Mouse (Mus musculus): Measurements from ENCODE around the gene Elf1. TPM values are rescaled to one million over a fixed set of nuclear protein-coding genes. Genes with fewer than 3 reads are reported as not detected.

Gene Elf1
- total RNA-seq, 4 experiments from 2014 or later = 20.9 to 24.7 (median 21.4) TPM

DNA sequence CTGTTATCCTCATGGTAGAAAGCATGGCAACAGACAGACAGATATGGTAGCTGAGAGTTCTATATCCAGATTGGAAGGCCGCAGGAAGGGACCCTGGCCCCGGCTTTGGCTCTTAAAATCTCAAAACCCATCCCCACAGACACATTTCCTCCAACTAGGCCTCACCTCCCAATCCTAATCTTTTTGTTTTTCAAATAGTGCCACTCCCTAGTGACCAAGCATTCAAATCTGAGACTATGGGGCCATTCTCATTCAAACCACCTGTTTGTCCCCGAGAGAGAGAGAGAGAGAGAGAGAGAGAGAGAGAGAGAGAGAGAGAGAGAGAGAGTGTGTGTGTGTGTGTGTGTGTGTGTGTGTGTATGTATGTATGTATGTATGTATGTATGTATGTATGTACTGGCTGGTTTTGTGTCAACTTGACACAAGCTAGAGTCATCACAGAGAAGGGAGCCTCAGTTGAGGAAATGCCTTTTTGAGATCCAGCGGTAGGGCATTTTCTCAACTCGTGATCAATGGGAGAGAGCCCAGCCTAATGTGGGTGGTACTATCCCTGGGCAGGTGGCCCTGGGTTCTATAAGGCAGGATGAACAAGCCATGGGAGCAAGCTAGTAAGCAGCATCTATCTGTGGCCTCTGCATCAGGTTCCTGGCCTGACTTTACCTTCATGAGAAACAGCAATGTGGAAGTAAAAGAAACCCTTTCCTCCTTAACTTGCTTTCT lies 102.7 kb downstream of the Elf1 start:
- DNase-seq = no peak

DNA sequence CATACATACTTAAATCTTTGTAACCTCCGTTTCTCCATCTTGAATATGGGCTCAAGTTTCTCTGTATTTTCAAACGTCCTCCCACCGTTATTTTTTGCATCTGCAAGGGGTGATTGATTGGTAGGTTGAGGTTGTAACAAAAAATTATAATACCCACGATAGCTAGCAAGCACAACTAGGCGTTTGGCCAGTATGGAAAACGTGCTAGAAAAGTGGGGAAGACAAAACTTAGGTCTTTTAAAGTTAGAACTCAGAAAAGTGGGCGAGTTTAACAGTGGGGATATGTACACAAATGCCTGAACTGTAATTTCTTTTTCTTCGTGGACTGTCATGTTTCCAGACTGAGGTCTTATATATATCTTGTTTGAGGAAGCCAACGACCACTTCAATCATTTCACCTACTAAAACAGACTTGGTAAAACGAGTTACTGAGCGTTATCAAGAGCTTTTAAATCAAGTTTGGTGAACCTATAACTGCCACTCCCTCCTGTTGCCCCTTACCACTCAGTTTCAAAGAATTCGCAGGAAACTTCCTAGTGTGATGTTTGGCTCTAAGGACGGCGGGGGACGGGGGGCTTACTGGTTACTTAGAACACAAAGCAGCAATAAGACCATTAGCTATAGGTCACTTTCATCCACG lies 105.6 kb downstream of the Elf1 start:
- no peak for DNase-seq

DNA sequence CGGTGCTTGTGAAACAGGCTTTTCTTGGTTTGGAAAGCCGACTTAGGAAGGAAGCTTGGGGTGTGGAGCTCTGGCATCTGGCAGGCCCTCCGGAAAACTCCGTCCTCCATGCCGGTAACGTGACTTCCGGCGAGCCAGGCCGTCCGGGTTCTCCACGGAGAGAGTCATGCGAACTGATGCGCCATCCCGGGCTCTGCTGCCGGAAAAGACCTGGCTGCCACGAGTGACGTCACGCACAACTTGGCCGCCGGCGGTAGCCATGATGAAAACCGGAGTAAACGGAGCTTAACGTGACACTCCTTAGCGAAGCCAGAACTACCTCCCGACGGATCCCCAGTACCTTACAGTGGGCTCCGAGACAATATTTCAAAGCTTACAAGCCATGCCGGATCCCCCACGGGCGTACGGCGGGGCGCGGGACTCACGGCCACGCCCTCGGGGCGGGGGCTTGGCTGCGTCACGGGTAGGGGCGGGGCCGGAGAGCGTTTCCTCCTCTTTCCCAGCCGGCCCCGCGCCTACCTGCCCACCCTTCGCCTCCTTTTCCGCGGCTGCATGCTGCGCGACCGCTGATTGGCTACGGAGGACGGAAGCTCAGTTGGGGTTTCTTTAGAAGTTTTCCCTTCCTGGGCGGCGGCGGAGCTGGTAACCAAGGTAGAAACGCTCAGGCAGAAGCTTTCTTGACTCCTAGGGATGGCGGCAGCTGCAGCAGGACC lies 106.3 kb downstream of the Elf1 start, which contains the start of gene Sugt1:
Gene Sugt1 (plus strand): TSS at position 553 of the 713 bp plus-strand sequence.
- peak; percentile 96 for DNase-seq

DNA sequence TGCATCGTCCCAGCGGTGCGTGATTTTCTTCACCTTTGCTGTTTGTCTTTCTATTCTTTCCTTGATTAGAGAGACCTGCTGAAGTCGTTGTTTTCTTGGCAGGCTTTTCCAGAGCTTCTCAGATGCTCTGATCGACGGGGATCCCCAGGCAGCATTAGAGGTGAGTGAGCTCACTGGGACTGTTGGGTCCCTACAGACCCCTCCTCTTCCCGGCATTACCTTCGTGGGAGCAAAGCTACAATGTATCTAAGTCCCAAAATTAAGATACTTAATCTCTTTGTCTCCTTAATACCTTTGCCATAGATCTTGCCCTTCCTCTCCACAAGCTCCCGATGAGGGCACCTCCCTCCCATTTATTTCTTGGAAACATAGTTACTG lies 106.8 kb downstream of the Elf1 start:
- no peak for DNase-seq

DNA sequence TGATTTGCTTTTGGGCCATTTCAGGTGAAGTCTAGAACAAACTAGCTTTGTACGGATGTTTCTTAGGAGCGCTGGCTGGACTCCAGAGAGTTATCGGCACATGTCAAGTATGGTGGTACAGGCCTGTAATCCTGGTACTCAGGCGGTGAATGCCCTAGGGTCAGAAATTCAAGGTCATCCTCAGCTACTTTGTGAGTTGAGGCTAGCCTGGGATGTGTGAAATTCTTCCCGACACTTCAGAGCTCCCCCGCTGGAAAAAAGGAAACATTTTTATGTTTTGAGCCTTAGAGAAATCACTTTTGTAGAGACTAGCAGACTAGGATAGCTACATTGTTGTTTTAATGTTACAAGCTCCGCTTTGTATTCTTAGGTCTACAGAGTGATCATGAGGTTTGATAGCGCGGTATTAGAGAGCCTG lies 107.5 kb downstream of the Elf1 start:
- no peak for DNase-seq

DNA sequence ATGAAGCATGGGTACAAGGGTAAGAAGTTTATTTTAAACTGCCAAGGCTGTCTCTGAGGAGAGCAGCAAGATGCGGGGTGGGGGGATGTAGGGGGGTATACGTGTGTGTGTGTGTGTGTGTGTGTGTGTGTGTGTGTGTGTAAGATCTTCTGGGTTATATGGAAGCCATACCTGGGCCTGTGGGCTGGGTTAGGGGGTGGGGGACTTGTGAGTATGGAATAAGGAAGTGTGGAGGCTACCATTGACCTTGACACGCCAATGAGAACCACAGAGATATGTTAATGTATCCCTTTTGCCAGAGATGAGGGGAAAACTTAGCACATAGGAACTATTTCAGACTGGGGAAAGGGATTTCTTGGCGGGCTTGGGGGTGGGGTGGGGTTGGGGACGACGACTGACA lies 108.4 kb downstream of the Elf1 start:
- DNase-seq = no peak

DNA sequence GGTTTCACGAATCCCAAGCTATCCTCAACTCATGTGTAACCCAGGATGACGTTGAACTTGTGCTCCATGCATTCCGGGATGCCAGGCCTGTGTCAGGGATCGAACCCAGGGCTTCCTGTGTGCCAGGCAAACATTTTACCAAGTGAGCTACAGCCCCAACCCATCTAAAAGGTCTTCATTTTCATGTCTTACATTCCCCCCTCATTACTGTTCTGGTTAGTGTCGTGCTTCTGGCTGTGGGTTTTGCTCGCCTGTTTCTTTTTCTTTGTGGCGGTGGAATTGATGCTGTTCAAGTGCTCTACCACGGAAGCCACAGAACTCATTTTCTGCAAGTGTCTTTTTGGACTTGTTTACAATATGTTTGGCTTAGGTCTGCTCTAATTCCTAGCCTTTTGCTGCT lies 109.9 kb downstream of the Elf1 start:
- DNase-seq = no peak

DNA sequence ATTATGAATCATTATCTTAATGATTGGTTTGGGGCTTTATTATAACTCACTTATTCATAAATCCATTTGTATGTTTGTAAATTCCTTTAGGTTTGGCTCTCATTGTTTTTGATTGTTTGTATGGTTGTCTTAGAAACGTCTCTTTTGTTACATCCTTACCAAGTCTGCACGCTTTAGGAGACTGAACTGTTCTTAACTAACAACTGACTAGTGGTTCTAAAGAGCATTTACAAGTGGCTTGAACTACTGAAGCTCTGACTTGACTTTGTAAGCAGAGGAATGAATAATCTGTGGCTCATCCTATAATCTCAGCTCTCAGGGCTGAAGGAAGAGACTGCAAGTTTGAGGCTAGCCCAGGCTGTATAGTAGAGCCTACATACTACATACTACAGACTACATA lies 110.6 kb downstream of the Elf1 start:
- DNase-seq = no peak

DNA sequence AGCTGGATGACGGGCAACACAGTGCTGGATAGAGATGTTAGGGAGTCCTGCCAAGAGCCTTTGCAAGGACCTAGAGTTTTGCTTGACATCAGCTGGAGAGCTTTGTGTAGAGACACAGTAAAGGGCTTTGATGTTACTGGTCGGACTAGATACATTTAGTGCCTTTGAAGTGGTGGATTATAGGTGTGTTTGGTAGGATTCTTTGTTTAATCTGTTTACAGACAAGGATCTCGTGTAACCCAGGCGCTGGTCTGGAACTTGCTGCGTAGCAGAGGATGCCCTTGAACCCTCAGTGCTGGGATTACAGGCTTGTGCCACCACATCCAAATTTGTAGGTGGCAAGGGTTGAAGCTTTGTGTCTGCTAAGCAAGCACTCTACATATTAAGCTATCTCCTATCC lies 113.1 kb downstream of the Elf1 start:
- no peak for DNase-seq

DNA sequence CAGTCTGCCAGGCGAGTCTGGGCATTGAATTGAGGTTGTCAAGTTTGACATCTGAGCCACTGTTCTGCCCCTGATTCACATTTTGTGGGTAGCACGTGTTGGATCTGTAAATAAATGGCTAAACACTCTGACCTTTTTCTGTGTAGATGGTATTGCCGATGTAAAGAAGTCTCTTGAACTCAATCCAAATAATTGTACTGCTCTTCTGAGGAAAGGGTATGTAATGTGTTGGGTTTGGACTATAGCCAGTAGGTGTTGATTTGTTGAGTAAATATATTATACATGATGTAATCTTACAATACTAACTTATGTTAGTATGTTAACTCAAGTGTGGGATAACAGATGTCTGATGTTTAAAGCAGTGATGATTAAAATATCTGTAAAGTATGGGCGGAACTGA lies 115.6 kb downstream of the Elf1 start:
- no peak for DNase-seq

DNA sequence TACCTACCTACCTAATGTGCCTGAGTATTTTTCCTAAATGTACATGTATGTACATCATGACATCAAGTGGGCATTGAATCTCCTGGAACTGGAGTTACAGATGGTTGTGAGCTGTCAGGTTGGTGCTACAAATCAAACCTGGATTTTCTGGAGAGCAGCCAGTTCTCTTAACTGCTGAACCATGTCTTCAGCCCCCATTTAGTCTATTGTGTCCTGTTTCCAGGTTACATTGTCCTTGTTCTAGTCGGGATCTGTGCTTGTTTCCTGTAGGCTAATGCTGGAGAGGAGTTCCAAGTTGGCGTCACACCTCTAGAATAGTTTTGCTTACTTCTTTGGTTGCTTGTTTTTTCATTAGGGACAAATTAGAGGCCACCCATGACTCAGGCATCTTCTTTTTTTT lies 124.9 kb downstream of the Elf1 start:
- DNase-seq = no peak

DNA sequence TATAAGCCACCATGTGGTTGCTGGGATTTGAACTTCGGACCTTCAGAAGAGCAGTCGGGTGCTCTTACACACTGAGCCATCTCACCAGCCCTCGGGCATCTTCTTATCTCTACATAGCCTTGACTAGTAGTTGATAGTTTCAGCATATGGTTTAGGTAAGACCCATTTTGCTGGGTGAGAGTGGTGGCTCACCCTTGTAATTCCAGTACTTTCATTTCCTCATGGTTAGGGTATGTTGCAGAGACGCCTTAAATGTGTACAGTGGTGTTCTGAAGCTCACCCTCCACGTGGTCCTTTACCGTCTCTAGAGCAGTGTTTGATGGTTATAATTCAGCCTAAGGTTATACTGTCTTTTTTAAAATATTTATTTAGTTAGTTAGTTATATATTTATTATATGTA lies 125.4 kb downstream of the Elf1 start:
- DNase-seq = no peak

DNA sequence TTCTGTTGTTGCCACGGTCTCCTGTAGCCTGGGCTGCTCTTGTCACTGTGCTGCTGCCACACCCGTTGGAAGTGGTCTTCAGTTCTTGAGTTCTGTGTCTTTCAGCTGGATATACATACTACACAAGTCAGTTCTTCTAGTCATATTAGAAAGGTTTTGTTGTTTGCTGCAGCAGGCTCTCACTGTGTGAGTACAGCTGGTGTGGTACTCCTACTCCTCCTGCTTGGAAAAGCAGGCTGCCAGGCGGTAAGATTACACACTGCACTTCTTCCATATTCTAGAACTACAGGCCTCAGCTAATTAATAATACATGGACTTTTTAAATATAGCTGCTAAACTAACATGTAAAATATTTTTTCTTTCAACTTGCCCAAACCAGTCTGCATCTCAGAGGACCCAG lies 125.9 kb downstream of the Elf1 start:
- DNase-seq = no peak

DNA sequence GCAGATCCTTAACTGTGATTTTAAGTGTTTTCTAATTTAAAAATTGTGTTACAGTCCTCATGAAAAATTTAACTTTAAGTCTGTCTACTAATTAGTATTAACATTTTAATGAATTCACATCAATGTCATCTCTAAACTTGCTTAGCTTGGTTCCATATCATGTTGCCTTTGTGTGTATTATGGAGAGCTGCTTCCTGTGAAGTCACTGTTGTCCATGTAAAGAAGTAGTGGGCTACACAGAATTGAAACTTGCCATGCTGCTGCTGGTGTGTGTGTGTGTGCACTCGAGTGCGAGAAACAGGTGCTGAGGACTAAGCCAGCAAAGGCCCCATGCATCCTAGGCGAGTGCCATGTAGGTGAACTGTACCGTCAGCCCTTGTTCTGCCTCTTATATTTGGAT lies 126.4 kb downstream of the Elf1 start:
- no peak for DNase-seq

DNA sequence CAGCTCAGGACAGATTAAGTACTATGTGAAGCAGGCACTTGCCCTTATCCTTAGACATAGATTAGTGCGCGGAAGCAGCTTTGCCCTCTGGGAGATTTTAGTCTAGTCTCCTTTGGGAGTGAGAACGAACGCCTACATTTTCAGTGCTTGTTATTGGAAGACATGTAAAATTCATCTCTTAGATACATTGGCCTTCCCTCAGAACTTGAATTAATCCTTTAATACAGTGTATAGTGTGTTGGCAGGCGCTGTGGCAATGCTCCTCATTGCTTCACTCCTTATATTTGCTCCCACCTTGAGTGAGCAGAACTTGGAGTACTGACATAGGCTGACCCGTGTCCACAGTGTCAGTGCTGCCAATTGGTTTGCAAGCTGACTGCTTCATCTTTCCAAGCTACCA lies 127.3 kb downstream of the Elf1 start:
- DNase-seq = no peak

DNA sequence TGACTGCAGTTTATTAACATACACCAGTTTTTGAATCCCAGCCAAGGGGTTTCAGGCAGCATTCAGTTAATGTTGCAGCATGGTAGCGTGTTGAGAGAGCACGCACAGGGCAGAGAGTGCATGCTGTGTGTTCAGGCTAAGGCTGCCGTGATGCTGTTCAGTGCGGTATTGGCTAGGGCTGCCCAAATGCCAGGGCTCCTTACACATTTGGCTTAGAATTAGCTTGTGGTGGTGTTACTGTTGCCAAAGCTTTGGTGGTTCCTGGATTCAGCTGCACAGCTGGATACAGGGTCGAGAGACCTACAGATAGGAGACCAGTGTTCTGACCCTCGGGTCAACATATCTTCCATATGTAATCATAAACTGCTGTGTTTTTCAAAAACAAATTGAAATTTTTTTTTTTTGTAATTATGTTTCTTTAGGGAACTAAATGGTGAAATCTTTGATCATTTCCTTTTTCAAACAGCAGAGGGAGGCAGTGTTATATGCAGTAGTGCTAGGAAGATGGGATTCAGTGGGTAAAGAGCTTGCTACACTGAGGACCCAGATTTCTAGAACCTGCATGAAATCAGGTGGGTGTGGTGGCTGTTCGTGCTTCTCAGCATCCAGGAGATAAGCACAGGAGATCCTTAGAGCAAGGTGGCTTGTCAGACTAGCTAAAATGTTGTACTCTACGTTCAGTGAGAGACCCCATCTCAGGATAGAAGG lies 136.3 kb downstream of the Elf1 start:
- no peak for DNase-seq

DNA sequence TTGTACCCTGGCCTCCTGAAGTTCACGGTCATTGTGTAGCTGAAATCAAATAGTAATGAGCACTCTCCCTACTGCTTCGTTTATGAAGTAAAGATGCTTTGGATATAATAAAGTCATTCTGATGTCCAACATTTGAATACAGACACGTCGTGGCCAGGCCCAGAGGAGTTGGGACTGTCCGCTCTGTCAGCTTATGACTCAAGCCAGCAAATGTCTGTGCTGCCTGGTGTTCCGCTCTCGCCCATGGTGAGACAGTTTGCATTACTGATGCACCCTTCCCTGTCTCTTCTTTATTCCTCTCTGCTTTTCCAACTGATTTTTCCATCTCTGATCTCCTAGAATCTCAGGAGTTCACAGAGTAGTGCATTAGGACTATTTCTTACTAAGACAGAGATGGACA lies 138.8 kb downstream of the Elf1 start:
- no peak for DNase-seq

DNA sequence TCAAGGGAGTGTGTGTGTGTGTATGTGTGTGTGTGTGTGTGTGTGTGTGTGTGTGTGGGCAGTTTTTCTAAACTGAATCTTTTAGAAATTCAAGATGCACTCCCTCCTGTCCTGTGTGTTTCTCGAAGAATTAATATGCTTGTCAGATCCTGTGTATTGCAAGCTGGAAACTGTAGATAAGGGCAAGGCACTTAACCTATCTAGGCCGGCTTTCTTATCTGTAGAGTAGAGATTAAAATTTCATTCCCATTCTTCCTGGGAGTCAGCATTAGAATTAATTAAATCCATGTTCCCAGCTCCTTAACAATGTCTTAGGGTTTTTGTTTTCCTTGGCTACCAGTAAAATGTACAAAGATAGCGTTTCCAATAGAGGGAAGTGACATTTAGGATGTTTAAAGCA lies 140.1 kb downstream of the Elf1 start:
- DNase-seq = no peak

Small RNA genes within 50 kb of the gene (microRNA-seq; reads per million reads assigned to microRNA genes)
- 0 reads per million in 2 experiments for gene Gm27857

Other genes with a start within 250 kb of the Elf1 start
- under 1 TPM in 1 of 4 experiments, not detected in 3; 0.12 TPM for gene Zfp957, start 233.8 kb upstream of the Elf1 start, total RNA-seq (2022)
- gene Rgcc, start 179.5 kb upstream of the Elf1 start, total RNA-seq (2022) = 100 to 1,000 TPM in 3 of 4 experiments, 10 to 100 TPM in 1; 88.1 to 240 (median 162) TPM
- gene Naa16, start 90.4 kb upstream of the Elf1 start, total RNA-seq (2022) = 10 to 100 TPM; 15.8 to 26.3 (median 20.1) TPM
- 1 to 10 TPM; 6.7 to 7.6 (median 7.0) TPM for gene Mtrf1, start 83.4 kb upstream of the Elf1 start, total RNA-seq (2022)
- 10 to 100 TPM in 2 of 4 experiments, 1 to 10 TPM in 2; 8.4 to 12.3 (median 10.8) TPM for gene Kbtbd7, start 54.7 kb upstream of the Elf1 start, total RNA-seq (2022)
- gene Kbtbd6, start 29.4 kb upstream of the Elf1 start, total RNA-seq (2022) = under 1 TPM in 3 of 4 experiments, not detected in 1; 0.17 to 0.26 (median 0.18) TPM
- 10 to 100 TPM; 34.7 to 40.1 (median 36.8) TPM for gene Wbp4, start 326 bp downstream of the Elf1 start, total RNA-seq (2022)
- gene Sugt1, start 106.5 kb downstream of the Elf1 start, total RNA-seq (2022) = 100 to 1,000 TPM in 1 of 4 experiments, 10 to 100 TPM in 3; 79.3 to 118 (median 93.0) TPM
- gene Cnmd, start 181.0 kb downstream of the Elf1 start, total RNA-seq (2022) = 1 to 10 TPM; 1.5 to 4.2 (median 1.7) TPM

All from adrenal gland, adult 8-10 months (tissue).